Mouse (Mus musculus) retina, adult 2 months (tissue): ENCODE data around the gene Dnaja3.
"Not testable (repeated sequence)": the region's sequence is repeated elsewhere in the genome, so short reads cannot be mapped to it uniquely, and the experiment has no call there.

ENCODE experiments used
- DNase-seq: peaks from one replicate; pipeline ENCODE4 v3.0.0-alpha.2; 2012; ENCODE audit warnings: low read depth, low spot score

The Dnaja3 gene

GRCm38 (mm10) chr16:4665726-4666125 lies 25.9 kb downstream of the Dnaja3 start:
- no peak for DNase-seq

DNA sequence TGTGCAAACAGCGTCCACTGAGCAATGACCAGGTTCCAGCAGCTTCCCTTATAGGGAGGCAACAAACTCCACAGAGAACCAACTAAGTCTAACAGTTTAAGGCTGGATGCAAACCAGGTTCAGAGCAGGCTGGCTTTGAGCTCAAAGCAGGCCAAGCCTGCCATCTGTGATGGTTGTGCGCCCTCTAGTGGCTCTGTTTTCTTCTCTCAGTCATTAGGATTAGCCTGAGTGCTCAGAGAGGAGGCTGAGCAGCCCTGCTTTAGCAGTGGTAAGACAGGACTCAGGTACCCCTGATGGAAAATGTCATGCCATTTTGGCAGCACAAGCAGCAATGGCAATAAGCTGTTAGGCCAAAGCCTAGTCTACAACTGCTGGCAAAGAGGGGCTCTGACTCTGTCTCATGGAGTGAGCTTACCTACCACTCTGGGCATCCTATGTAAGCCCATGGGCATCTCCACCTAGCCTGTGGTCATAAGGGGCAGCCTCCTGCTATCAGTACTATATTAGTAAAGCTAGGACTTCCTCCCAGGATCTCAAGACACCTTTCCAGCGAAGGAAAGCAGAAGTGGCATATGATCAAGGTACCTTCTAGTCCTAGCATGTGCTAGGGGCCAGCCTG lies 27.5 kb downstream of the Dnaja3 start:
- DNase-seq, result peak; percentile 88

GRCm38 (mm10) chr16:4670317-4670716 lies 30.5 kb downstream of the Dnaja3 start:
- DNase-seq, result no peak

- DNase-seq, result no peak
Observed at GRCm38 (mm10) chr16:4674091-4674490, 34.3 kb downstream of the Dnaja3 start.

DNA sequence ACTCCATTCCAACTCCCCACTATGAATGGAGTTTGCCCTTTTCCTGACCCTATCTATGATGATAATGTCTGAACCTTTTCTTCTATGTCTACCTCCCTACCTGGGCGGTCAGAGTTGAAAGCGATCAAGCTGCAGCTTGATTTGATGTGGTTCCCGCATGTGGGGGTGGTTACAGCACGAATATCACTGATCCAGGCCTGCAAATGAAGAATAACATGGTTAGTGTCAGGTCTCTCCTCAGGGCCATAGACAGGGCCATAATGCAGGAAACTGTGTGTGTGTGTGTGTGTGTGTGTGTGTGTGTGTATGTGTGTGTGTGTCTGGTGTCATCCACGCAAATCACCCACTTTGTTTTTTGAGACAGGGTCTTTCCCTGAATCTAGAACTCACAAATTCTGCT lies 37.0 kb downstream of the Dnaja3 start:
- DNase-seq, result no peak

DNA sequence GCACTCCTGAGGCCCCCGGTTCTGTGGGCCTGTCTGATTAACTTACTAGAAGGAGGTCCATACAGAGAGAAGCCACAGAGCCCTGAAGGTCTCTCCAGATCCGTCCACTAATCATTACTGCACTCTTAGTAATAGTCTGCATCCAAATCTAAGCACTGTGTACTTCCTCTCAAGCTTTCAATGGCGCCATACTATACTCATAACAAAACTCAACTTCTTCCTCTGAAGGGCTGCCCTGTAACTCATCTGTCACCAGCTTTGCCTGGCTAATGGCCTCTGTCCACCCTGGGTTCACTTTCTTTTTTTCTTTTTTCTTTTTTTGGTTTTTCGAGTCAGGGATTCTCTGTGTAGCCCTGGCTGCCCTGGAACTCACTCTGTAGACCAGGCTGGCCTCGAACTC lies 38.3 kb downstream of the Dnaja3 start:
- DNase-seq, result no peak

GRCm38 (mm10) chr16:4679121-4680018 lies 39.6 kb downstream of the Dnaja3 start, which contains the start of gene Coro7:
Gene Coro7, minus strand, starts transcription at chr16:4679777.
- DNase-seq, result peak; percentile 81

DNA sequence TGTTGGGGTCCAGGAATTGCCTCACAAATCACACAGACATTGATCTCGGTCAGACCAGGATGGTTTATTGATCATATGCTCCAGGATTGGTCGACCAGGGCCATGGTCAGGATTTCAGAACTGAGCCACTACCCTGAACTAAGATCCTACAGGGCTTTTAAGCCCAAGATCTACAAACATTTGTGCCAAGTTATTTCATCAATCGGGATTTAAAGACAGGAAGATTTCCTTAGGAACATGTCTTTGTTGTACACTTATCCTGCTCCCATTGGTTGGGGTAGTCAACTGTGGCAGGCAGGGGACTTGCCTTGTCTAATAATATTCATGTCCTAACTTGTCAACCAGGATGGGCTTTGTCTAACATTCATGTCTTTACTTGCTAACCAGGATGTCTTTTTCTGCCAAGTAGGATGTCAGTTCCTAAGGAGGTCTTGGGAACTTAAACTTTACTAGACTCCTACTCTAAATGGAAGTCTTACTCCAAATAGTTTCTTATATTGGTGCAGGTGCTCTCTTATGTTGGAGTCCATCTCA lies 41.2 kb downstream of the Dnaja3 start:
- DNase-seq, result not testable (repeated sequence)

- DNase-seq, result no peak
Observed at GRCm38 (mm10) chr16:4682628-4683179, 42.9 kb downstream of the Dnaja3 start.

DNA sequence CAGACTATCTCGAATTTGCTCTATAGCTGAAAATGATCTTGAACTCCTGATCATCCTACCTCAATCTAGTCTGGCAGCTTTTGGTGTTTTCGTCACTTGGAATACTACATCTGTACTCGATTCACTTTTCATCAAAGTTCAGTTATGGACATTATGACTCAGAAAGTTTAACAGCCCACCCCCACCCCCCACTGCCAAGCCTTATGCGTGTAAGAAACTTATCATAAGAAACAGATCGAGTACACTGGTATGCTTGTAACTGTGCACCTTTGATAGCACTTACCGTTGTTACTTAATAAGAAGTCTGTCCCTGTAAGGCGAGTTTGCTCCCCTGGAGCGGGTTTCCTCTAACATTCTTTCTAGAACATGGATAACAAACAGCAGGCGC lies 43.4 kb downstream of the Dnaja3 start:
- no peak for DNase-seq

DNA sequence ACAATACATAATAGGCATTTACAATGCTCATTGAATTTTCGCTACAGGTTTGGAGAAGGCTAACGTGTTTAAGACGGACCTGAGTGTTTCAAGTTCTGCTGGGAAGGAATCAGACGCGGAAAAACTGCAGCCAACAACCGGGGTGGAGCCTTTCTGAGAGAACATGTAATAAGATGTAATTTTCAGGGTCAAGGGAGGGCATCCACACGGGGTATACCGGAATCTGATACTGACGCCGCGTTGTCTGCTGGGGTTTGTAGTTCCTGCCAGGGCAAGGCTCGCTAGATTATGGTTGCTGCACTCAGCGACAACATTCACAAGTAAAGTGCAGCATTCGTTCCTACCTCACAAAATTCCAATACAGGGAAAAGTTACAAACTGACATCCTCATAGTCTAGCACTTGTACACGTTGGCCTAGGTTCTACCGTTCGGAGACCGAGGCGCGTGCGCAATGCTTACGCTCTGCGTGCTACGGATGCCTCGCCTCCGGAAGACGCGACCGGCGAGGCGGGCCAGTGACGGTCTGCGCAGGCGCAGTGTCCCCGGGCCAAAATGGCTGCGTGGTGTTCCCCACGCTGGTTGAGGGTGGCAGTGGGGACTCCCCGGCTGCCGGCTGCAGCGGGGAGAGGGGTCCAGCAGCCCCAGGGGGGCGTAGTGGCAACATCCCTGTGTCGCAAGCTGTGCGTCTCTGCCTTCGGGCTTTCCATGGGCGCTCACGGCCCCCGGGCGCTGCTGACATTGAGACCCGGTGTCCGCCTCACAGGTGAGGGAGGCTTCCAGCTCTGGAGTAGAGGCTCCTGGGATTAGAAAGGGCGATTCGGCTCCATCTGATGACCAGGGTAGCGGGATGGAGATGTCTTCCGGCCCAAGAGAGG lies 44.0 kb downstream of the Dnaja3 start:
- DNase-seq, result peak; percentile 87

GRCm38 (mm10) chr16:4684457-4684791 lies 44.6 kb downstream of the Dnaja3 start:
- DNase-seq, result no peak

DNA sequence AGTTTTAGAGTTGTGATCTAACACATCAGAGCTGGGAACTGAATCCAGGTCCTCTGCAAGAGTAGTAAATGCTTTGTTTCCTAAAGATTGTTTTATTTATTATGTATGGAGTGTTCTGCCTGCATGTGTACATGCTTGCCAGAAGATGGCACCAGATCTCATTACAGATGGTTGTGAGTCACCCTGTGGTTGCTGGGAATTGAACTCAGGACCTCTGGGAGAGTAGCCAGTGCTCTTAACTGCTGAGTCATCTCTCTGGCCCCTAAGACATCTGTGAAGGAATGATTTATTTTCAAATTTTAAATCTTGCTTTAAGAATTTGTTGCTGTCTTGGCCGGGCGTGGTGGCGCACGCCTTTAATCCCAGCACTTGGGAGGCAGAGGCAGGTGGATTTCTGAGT lies 49.6 kb downstream of the Dnaja3 start:
- not testable (repeated sequence) for DNase-seq

DNA sequence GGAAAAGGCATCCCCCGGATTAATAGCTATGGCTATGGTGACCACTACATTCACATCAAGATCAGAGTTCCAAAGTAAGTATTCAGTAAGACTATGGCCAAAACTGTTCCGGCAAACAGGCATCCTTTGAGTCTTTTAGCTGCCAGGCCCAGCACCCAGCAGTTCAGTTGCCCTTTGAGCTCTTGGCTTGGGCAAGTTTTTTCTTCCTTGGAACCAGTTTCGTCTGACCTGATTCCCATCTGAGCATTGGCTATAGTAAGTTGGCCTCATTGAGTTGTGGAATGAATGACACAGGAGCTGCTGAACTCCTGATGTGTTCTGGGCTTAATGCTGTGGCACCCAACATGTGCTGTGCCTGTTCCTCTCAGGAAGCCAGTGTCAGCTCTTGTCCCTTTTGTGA lies 61.4 kb downstream of the Dnaja3 start:
- no peak for DNase-seq

GRCm38 (mm10) chr16:4702646-4703045 lies 62.9 kb downstream of the Dnaja3 start:
- DNase-seq, result no peak

DNA sequence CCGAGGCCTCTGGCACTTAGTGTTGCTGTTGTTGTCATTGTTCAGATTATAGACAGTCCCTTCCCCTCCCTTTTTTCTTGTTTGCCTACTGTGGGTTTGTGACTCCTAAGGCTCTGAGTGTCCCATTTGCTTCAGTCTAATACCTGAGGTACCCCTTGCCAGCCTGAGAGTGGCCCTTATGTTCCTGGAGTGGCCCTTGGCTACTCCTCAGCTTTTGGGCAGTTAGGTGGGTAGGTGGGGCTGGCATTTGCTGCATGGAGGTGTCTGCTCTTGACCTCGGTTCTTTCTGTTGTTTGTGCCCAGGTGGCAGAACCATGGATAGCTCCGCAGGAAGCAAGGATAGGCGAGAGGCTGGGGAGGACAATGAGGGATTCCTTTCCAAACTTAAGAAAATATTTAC lies 65.8 kb downstream of the Dnaja3 start:
- no peak for DNase-seq

GRCm38 (mm10) chr16:4711173-4711572 lies 71.4 kb downstream of the Dnaja3 start:
- DNase-seq, result no peak

- DNase-seq, result no peak
Observed at GRCm38 (mm10) chr16:4713861-4714710, 74.3 kb downstream of the Dnaja3 start.

DNA sequence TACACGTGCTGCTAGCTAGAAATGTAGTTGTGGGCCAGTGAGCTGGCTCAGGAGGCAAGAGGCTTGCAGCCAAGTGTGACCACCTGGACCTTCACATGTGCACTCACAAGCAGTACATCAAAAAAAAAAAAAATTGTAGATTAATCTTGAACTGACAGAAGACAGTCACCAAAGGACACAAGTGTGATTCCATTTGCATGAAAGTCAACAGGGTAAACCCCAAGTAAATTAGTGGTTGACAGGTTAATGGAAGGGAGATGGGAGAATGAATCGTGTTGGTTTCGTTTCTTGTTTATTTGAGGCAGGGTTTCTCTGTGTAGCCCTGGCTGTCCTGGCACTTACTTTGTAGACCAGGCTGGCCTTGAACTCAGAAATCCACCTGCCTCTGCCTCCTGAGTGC lies 78.1 kb downstream of the Dnaja3 start:
- DNase-seq, result no peak

GRCm38 (mm10) chr16:4718753-4719518 lies 79.1 kb downstream of the Dnaja3 start, which contains the start of gene Nmral1:
Gene Nmral1, minus strand, starts transcription at chr16:4719356.
- DNase-seq, result peak; percentile 46
